Mouse (Mus musculus): ENCODE data around the gene Gsap.
"Not testable (repeated sequence)": the region's sequence is repeated elsewhere in the genome, so short reads cannot be mapped to it uniquely, and the experiment has no call there.

Gsap gene

GRCm38 (mm10) chr5:21183046-21183445, 3.0 kb upstream of the Gsap start:
- DNase-seq (ENCODE audit: low spot score), result not testable (repeated sequence)

GRCm38 (mm10) chr5:21186821-21187220, 766 bp downstream of the Gsap start:
- DNase-seq (ENCODE audit: low spot score), result no peak

- DNase-seq (ENCODE audit: low spot score), result no peak
Observed at GRCm38 (mm10) chr5:21188435-21188834, 2.4 kb downstream of the Gsap start.

GRCm38 (mm10) chr5:21189036-21189435, 3.0 kb downstream of the Gsap start:
- DNase-seq (ENCODE audit: low spot score), result no peak

- no peak for DNase-seq (ENCODE audit: low spot score)
Observed at GRCm38 (mm10) chr5:21189460-21189859, 3.4 kb downstream of the Gsap start.

- no peak for DNase-seq (ENCODE audit: low spot score)
Observed at GRCm38 (mm10) chr5:21203504-21203903, 17.4 kb downstream of the Gsap start.

- DNase-seq (ENCODE audit: low spot score), result no peak
Observed at GRCm38 (mm10) chr5:21204157-21204556, 18.1 kb downstream of the Gsap start.

GRCm38 (mm10) chr5:21206014-21206413, 20.0 kb downstream of the Gsap start:
- DNase-seq (ENCODE audit: low spot score), result no peak

- DNase-seq (ENCODE audit: low spot score), result no peak
Observed at GRCm38 (mm10) chr5:21211406-21211805, 25.4 kb downstream of the Gsap start.

GRCm38 (mm10) chr5:21212933-21213332, 26.9 kb downstream of the Gsap start:
- no peak for DNase-seq (ENCODE audit: low spot score)

GRCm38 (mm10) chr5:21213801-21214200, 27.7 kb downstream of the Gsap start:
- DNase-seq (ENCODE audit: low spot score), result no peak

GRCm38 (mm10) chr5:21217453-21218294, 31.6 kb downstream of the Gsap start:
- peak; percentile 48 for DNase-seq (ENCODE audit: low spot score)

- DNase-seq (ENCODE audit: low spot score), result no peak
Observed at GRCm38 (mm10) chr5:21232876-21233275, 46.8 kb downstream of the Gsap start.

GRCm38 (mm10) chr5:21244575-21244974, 58.5 kb downstream of the Gsap start:
- no peak for DNase-seq (ENCODE audit: low spot score)

- no peak for DNase-seq (ENCODE audit: low spot score)
Observed at GRCm38 (mm10) chr5:21245241-21245640, 59.2 kb downstream of the Gsap start.

- DNase-seq (ENCODE audit: low spot score), result no peak
Observed at GRCm38 (mm10) chr5:21246794-21247193, 60.7 kb downstream of the Gsap start.

GRCm38 (mm10) chr5:21247916-21248315, 61.9 kb downstream of the Gsap start:
- no peak for DNase-seq (ENCODE audit: low spot score)

- no peak for DNase-seq (ENCODE audit: low spot score)
Observed at GRCm38 (mm10) chr5:21248834-21249233, 62.8 kb downstream of the Gsap start.

- no peak for DNase-seq (ENCODE audit: low spot score)
Observed at GRCm38 (mm10) chr5:21254731-21255525, 68.9 kb downstream of the Gsap start.

GRCm38 (mm10) chr5:21255551-21256132, 69.6 kb downstream of the Gsap start:
- no peak for DNase-seq (ENCODE audit: low spot score)

GRCm38 (mm10) chr5:21257126-21257525, 71.1 kb downstream of the Gsap start:
- DNase-seq (ENCODE audit: low spot score), result no peak

GRCm38 (mm10) chr5:21257806-21258205, 71.8 kb downstream of the Gsap start:
- DNase-seq (ENCODE audit: low spot score), result peak; percentile 13

GRCm38 (mm10) chr5:21260746-21261145, 74.7 kb downstream of the Gsap start:
- no peak for DNase-seq (ENCODE audit: low spot score)

Data from c-Kit-positive CD71-positive TER-119-positive erythroid progenitor cells, embryonic 14.5 days (primary cell).